Mouse (Mus musculus) natural killer cell, adult 2 months (primary cell): ENCODE measurements around the gene Tbx15.

ENCODE experiments used
- DNase-seq, 2 experiments: peaks; one replicate each; pipeline ENCODE4 v3.0.0; 2022; ENCODE audit warnings: low spot score in 2 of 2

Gene Tbx15

DNA sequence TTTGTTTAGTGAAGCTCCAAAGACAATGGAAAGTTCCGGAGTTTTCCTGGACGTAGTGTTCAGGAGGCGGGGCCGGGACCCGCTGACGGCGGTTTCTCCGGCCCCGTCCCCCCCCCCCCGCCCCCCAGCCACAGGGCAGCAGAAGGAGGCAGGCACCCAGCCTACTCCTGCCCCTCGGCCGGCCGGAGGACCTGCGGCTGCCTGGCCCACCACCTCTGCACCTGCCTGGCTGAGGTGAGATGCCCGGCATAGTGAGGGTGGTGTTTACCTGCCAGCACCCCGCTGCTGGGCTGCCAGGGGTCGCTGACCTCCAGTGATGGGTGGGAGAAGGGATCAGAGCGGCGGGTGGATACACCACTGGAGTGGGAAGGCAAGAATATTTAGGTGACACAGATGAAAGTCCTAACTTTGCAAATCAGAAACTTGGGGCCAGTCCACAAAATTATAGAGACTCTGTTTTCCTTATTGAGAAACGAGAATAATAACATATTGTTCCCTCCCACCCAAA is at the start of gene Tbx15:
Tbx15 (plus strand) TSS at position 169 of the 508 bp plus-strand sequence.
- no peak for DNase-seq

DNA sequence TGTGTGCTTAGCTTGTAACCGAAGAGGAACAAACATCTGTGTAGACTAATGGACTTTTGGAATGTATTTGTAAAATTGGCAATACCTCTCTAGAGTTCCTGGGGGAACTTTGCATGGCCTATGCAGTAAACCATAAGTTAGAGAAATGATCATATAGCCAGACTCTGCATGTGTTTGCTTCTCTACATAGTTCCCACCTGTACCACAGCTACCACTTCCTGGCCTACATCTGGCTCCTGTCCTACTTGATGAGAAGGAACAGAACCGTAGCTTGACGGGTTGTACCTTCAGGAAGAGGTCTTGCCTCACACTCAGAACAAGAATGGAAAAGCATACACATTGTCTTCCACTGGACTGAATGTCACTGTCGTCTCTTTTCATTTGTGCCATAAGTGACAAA is 46.6 kb upstream of the Tbx15 start:
- no peak for DNase-seq

DNA sequence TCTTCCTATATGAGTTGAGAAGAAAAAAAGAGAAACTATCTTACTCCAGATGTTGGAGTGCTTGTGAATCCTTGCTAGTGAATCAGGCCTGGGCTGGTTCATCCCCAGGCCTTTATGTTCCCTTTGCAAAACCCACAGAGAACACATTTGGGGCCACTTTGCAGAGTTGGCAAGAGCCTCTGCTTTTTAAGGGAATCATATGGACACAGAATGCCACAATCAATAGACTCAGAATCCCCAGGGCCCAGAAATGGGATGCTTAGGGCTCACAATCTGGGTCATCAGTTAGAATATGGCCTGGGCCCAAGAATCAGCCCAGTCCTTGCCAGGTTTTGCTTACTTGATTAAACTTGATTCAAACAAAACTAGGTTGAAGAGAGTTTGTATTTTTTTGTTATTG is 36.9 kb upstream of the Tbx15 start:
- no peak for DNase-seq

DNA sequence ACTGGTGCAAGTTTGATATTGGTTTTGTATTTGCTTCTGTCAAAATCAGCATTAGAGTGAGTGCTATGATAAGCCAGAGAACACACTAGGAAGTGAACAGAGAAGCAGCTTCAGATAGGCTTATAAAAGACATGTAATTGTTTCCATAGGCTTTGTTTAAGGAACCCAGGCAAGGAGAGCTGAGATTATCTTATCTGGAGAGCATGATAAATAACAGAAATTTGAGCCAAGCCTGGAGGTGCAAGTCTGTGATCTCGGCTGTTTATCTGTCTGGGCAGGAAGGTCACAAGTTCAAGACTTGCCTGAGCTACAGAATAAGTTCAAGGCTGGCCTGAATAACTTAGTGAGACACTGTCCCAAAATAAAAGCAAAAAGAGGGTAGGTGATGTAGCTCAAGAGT is 31.8 kb upstream of the Tbx15 start:
- no peak for DNase-seq

DNA sequence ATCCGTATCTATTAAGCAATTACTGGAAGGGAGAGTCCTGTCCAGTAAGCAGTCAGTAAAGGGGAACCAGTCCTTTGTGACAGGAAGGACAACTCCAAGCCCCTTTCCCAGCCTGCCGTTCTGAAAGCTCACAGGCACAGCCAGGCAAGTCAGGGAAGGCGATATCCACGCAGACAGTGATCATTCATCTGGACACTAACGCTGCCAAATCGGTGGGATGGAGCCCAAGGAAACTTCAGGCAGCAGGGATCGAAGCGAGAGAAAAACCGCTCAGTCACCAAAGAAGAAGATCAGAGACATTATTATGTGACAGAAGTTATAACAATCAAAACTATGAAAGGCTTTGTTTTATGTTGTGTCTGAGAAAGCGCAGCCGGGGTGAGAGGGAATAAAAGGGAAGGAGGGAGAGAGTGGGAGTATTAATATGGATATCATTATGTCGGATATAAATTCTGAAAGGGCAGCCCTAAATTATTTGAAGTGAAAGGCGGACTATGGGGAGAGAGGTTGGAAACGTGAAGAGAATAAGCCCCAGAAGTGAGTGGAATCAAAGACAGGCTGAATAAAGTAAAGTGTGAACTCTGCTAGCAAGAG is 29.0 kb upstream of the Tbx15 start:
- no peak for DNase-seq

DNA sequence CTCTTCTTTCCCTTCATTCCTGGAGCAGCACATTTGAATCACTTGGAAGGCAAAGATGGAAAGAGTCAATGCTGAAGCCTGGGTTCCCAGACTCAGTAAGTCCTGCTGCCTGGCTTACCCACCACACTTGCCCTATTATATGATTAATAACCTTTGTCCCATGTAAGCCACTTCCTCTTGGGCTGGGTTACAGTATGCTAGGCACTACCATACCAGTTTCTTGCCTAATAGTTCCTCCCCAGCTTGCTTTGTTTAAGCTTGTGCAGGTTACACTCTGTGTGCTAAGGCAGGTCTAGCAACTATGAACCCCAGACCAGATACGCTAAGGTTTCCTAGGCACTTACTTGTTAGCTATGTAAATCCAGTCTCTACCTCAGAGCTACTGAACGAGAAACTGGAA is 12.4 kb upstream of the Tbx15 start:
- DNase-seq, result no peak

DNA sequence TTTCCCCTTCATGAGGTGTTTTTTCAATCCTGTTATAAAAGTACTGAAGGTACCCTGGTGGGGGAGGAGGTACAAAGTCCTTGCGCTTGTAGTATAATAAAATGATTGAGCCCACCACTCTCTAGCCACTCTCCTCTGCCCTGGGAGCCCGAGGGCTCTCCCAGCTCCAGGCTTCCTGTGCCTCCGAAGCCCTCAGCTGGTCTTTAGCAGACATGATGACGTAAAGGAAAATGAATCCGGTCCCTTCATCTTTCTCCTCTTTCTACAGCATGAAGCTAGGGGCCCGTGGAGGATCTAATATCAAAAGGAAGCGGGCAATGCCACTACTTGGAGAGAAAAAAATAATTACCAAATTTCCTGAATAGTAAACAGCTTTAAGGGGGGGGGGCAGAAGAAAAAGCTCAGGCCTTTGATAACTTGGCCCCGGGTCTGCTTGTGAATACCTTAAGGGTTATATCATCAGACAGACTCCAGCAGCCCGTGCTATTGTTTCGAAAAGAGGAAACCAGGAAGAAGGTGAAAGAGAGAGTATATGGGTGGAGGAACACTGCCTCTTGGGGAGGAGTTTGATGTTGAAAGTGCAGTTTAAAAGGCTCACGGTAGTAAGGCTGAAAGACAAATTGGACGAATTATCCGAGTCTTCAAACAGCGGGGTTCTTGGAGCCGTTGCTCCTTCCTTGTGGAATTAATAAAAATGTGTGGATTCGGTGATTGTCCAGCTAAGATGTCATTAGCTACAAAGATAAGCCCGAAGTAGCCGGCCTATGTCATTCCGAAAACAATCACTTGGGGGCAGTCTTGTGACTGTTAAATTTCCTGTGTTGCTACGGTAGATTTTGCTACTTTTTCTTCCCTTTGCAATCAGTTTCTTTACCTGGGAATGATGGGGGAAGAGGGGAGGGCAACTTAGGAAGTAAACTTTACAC is 6.5 kb upstream of the Tbx15 start:
- DNase-seq, result peak; percentile 12 to 27

DNA sequence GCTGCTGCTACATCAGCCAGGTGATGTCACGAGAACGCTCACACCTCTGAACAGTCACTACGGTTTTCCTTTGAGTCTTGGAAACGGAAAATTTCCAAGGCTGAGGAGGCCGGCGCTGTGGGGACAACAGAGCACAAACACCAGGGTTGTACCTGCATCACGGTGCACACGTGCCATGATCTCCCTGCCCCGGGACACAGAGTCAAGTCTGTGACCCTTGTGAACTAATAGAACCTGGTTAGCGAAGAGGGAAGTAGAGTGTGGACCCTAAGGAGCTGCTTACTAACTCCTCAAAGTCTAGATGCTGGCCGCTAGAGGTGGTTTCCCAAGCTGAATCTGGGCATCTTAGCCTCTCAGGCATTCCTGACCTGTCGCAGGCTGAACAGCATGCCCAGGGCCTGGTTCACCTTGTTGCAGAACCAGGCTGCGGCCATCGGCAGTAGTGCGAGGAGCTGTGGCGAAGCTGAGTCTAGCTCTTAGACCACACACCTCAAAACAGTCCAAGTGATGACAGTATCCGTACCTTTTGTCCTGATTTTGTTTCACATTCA is 5.8 kb upstream of the Tbx15 start:
- no peak for DNase-seq

DNA sequence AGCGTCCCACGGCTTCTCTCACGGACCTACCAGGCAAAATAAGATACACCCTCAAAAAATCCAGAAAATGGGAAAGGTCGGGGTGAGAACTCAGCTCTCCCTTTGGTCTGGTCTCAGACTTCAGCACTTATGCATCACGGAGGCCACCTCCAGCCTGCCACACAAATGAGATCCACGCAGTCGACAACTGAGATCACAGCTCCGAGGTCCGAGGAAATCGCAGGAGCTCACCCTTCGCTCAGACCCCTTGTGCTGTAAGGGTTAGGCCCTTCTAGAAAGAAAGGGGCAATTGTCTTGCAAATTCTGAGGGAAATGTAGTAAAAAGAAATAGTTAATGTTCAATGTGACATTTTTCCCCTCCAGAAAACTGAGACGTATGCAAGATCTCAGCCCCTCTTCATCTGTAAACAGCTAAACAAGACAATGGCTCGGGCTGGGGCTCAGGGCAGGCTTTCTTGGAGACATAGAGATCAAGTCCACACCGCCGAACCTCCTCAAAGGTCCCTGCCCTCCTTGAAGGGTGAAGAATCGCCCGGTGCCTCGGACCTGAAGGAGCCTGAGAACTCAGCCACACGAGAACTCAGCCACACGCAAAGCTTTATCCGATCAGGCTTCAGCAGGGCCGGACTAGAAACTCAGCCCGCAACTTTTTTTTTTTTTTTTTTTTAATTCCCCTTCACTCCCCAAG is 4.9 kb upstream of the Tbx15 start:
- no peak for DNase-seq

DNA sequence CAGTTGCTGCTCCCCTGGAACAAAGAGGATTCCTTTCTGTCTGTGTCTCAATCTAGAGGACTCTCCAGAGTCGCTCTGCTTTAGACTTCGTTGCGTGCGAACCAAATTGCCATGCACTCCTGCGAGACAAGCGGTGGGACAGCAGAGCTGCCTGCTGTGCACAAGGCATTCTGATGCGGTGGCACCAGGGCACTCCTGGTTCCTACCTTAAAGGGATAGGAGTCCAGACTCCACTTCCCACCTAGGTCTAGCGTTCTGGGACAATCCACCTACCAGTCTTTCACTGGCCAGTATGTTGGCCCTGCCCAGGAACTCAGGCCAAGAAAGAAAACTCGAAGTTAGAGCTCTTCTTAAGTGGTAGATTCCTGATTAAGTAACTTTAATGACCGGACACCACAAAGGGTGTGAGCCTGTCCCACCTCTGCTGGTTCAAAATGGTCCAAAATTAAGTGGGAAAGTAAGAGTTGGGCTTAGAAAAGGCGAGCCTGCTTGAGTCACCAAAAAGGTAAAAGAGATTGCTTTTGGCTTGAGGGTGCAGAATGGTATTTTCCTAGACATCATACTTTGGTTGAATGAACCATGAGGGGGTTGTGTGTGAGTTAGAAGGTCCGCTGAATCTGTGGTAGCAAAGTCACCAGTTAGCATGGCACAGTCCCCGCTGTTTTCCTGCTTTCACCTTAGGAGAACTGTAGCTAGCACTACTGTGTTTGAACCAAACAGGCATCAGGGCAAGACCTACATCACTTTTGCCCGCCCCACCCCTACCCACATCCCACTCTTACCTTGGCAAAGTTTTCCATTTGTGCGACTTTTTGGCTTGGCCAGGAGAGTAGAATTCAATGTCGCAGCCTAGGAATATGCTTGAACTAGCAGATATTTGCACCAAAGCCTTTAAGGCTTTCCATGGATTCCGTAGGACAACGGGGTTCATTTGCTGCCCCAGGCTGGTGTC is 4.1 kb upstream of the Tbx15 start:
- no peak for DNase-seq

DNA sequence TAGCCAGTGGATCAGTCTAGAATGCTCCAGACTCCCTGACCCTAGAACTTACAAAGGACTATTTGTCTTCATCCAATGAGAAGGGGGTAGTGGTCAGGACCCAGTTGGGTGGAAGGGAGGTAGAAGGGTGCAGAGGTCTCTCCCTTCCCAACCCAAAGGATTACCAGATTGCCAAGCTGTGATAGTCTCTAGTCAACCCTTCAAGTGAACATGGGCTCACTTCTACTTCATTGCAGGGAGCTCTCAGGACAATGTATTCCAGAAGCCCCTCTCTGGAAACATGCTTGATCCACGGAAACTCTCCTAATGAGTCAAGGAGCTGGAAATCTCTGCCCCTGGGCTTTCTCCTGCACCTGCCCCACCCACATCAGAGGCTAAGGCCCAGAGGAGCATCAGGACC is 1.5 kb upstream of the Tbx15 start:
- no peak for DNase-seq

DNA sequence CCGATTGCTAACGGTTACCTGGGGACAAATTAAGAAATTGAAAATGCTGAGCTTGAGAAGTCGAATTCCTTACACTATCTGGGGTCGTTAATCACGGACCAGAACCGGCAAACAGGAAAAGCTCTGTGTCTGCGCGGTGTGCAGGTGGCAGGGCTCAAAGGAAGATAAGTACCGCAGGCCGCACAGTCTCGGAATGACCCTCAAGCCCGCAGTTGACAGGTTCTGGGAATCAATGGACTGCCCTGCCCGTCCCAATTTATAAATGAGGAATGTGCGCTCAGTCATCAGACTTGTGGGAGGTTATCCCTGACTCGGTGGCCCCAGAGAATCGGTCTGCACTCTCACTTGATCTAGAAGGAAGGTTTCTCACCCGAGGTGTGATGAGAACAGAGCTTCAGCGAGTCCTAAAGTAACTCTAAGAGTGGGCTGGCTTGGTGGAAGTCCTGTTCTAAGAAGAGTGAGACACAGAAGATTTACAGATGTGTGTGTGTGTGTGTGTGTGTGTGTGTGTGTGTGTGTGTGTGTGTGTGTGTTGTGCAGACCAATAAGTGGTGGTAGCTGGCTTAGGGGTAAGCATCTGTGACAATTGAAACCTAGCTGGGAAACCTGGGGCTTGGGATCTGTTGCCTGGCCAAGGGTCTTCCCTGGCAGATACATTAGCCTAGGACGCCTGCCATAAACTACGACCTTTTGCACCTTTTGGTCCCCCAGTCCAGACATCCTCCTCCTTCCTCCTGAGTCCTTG is 708 bp upstream of the Tbx15 start:
- DNase-seq, result no peak

DNA sequence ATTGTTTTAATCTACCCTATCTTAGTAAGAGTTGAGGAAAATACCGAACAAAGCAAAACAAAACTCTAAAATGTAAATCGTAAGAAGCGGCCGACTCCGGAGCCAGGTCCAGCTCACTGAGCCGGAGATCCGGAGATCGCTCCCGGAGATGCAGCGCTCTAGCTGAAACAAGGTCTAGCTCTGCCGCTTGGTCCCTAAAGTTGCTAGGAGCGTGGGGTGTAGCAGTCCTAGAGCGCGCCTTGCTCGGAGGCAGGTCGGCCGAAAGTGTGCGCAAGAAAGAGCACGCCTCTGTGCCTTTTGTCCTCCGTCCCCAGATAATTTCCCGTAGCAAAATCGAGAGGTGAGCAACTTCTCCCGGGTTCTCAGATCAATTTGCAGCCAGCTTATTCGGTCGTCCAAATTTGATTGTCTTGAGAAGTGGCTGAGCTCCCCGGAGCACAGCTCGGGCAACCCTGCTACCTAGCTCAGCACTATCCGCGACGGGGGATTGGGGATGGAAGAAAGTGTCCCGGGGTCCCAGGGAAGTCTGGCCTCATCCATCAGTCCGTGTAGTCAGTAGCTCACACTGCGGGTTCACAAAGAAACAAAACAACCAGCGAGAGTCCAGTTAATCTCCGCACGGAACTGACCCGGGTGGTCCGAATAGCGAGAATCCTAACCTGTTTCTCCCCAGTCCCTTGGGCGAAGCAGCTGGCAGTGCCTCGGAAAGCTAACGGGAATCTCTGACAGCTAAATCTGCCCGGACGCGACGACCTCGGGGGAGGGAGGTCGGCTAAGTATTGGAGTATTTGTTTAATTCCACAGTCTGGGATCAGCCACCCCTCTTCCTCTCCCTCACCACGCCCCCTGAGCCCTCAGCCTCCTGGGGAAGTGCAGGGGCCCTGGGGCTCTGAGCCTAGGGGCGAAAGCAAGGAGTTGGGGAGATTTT is 894 bp downstream of the Tbx15 start:
- DNase-seq, result no peak

DNA sequence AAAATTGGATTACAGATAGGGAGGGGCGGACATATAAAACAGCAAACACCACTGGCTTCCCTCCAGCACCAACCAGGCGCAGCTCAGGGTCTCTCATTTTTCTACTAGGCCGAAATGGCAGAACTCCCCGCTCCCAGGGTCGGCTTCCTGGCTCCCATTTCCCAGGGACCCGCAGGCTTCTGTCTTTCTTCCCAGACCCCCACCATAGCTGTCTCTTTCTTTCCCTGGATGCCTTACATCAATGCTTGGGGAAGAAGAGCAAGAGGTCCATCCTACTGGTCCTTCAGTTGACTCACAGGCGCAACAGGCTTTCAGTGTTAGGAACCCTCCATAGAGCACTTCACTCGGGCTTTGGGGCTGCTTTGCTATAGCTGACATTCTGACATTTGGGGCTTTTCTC is 2.3 kb downstream of the Tbx15 start:
- no peak for DNase-seq

DNA sequence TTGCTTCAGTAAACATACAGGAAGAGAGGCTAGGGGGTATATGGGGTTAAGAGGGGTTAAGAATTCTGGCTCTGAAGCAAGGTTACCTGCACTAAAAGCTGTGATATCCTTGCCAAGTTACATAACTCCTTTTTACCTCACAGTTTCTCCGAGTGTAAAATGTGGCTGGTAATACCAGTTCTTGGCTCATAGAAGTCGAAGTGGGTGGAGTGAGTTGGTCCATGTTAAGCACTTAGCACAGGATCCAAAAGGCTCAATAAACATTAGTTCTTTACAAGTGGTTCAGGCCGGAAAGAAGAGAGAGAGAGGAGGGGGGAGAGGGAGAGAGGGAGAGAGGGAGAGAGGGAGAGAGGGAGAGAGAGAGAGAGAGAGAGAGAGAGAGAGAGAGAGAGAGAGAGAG is 5.2 kb downstream of the Tbx15 start:
- no peak for DNase-seq

DNA sequence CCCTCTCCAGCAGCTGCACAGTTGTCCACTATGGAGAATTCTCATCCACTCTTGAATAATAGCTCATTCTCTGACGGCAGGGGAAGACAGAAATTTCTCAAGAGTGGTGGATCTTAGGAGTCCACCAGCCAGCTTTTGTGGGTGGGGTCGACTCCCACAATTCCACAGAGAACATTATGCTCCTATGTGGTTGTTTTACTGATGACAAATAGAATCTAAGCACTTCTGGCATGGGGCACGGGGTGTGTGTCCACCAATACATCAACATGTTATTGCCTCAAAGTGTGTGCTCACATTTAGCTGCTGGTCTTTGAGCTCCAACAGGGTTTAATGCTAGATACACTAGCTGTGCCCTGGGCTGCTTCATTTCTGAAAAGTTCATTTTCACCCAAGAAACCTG is 6.4 kb downstream of the Tbx15 start:
- DNase-seq, result no peak

DNA sequence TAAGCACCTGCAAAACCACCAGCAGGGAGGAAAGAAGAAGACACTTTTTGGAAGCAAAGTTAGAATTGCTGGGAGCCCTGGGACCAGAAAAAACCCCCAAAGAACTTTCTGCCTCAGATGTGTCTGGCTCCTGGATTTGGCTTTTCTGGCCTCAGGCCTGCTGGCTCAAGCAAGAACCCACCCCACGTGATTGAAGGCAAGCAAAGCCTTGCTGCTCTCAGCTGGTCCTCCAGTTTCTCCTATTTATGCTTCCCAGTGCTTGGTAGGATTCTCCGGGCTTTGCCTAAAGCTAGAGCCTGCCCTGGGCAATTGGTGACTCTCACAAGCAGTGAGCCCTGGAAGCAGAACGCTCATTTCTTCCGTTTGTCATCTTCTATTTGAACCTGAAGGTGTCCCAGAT is 7.4 kb downstream of the Tbx15 start:
- no peak for DNase-seq

DNA sequence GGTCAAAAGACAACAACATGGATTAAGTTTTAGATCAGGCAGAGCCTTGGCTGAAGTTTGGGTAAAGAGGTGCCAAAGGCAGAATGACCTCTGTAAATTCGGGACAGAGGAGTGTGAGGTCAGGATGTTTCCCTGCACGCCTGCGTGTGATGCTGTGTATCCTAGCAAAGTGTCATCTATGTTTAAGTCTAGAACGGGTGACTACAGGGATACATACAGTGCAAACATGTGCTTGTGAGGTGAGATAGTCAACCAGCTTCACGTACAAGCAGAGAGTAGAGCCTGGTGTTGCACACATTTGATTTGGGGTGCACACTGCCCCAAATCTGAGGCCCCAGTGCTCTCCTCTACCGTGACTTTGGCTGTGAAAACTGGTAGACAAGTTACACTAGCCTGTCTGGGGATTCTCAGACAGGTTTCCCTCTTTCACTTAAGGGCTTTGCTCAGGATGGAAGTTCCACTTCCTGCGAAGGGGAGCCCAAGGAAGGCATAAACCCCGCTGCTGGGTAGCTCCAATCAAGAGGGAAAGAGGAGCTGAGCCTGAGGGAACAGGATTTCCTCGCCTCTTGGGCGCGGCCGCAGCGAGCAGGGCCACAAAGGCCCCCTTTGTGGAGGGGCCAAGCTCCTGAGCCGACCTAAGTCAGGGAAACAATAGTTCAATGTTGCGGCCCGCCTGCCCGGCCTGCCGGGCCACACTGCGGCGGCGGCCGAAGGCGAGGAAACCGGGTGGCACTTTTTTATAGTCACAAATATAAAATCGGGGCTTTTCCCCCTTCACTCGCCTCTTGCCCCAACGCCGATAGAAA is 8.0 kb downstream of the Tbx15 start:
- no peak for DNase-seq
